Mouse (Mus musculus) bone marrow macrophage, adult 2 months (primary cell): Measurements from ENCODE around the gene B020031M17Rik.
"Not testable (repeated sequence)": the region's sequence is repeated elsewhere in the genome, so short reads cannot be mapped to it uniquely, and the experiment has no call there.

ENCODE experiments used
- CTCF ChIP-seq: IDR thresholded peaks from 2 replicates; pipeline ENCODE4 v1.5.1; 2012; ENCODE audit warnings: low read depth, mild to moderate bottlenecking, low read length, moderate library complexity
- POLR2A ChIP-seq: IDR thresholded peaks from 2 replicates; pipeline ENCODE4 v1.6.1; 2012; ENCODE audit warnings: mild to moderate bottlenecking, low read depth, low read length, borderline replicate concordance

DNA sequence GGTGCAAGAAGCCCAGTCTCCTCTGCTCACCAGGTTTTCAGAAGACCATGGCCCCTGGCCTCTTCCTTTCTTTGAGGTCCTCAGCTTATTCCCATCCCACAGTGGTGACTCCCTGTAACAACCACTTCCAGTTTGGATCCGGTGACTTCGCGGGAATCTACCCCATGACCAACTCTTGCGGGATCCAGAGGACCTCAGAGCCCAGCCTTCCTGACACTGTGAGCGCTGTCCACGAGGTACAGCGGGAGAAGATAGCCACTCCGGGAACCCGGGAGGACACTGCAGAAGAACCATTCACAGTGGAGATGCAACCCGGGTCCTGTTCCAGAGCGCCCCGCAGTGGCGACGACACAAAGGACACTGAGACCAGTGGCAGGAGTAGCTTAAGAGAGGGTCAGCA lies 17.6 kb upstream of the B020031M17Rik start:
- TF ChIP-seq POLR2A, CTCF: not testable (repeated sequence)
